Mouse (Mus musculus): ENCODE measurements at regions not wholly inside any gene's neighbourhood (a gene's known extent, or its start where the extent isn't known, plus 50 kb on each side); places are given as distances from the start of the nearest gene placed in this dataset.

- TF ChIP-seq EP300 (IDR thresholded peaks at IDR 0.05; ENCODE audit: insufficient read depth, low read depth, low read length) (no peak), POLR2A (IDR thresholded peaks at IDR 0.05; ENCODE audit: insufficient read depth, low read depth, low read length) (no peak), CTCF (IDR thresholded peaks at IDR 0.05) (no peak)
These were observed 198.4 kb upstream of the Galnt5 start for GRCm38 (mm10) chr2:57799279-57799678.
